Mouse (Mus musculus): ENCODE results near the gene Krtap26-1. TPM values are rescaled to one million over a fixed set of nuclear protein-coding genes. Genes with fewer than 3 reads are reported as not detected.

Gene Krtap26-1
- polyA plus RNA-seq (2014; fragmentation: Nextera tagmentation; extraction: Ambion mirVana) = not detected in 2 replicates

- peak; percentile 73 for ATAC-seq (ENCODE audit: low FRiP score, low TSS enrichment)
- Histone ChIP-seq H3K4me3 (ENCODE audit: low read length) (no peak within 1 kb of the TSS), H3K27ac (ENCODE audit: low read depth, low read length) (no peak within 1 kb of the TSS), H3K4me1 (ENCODE audit: control insufficient read depth, insufficient read depth, low read length) (no peaks in the 10 kb centered on the region), H3K36me3 (ENCODE audit: control insufficient read depth, insufficient read depth, low read length) (no peaks in the 10 kb centered on the region), H3K27me3 (ENCODE audit: control insufficient read depth, insufficient read depth, low read length) (no peaks in the 10 kb centered on the region), H3K4me2 (replicated peaks; ENCODE audit: low read depth, low read length) (0 out of 2 replicates have a peak within 1 kb of the TSS, but pooled peaks have one; percentile 8), H3K9ac (ENCODE audit: low read depth, low read length) (no peak within 1 kb of the TSS), H3K9me3 (ENCODE audit: control insufficient read depth, low read length) (no peaks in the 10 kb centered on the region)
- 45% methylated on average over 10 of the region's 10 CpGs for WGBS
Measured at GRCm38 (mm10) chr16:88647358-88647846, at the start of gene Krtap26-1. Gene Krtap26-1 (minus strand): TSS chr16:88647796.

GRCm38 (mm10) chr16:88696256-88696655 is 48.7 kb upstream of the Krtap26-1 start:
- no peaks in the 10 kb centered on the region for H3K36me3 ChIP-seq (ENCODE audit: control insufficient read depth, insufficient read depth, low read length)
- H3K4me2 ChIP-seq (replicated peaks; ENCODE audit: low read depth, low read length) = no peak overlapping the region
- no peaks in the 10 kb centered on the region for H3K27me3 ChIP-seq (ENCODE audit: control insufficient read depth, insufficient read depth, low read length)
- H3K27ac ChIP-seq (ENCODE audit: low read depth, low read length) = no peak overlapping the region
- no peak overlapping the region for H3K4me3 ChIP-seq (ENCODE audit: low read length)
- H3K4me1 ChIP-seq (ENCODE audit: control insufficient read depth, insufficient read depth, low read length) = no peaks in the 10 kb centered on the region
- H3K9me3 ChIP-seq (ENCODE audit: control insufficient read depth, low read length) = no peaks in the 10 kb centered on the region
- WGBS = 56% methylated on average over 4 of the region's 4 CpGs
- ATAC-seq (ENCODE audit: low FRiP score, low TSS enrichment) = no peak
- no peak overlapping the region for H3K9ac ChIP-seq (ENCODE audit: low read depth, low read length)

GRCm38 (mm10) chr16:88681282-88681681 is 33.7 kb upstream of the Krtap26-1 start:
- H3K27me3 ChIP-seq (ENCODE audit: control insufficient read depth, insufficient read depth, low read length) = no peaks in the 10 kb centered on the region
- no peak for ATAC-seq (ENCODE audit: low FRiP score, low TSS enrichment)
- no peak overlapping the region for H3K4me3 ChIP-seq (ENCODE audit: low read length)
- no peak overlapping the region for H3K27ac ChIP-seq (ENCODE audit: low read depth, low read length)
- no peak overlapping the region for H3K9ac ChIP-seq (ENCODE audit: low read depth, low read length)
- H3K9me3 ChIP-seq (ENCODE audit: control insufficient read depth, low read length) = no peaks in the 10 kb centered on the region
- no peaks in the 10 kb centered on the region for H3K36me3 ChIP-seq (ENCODE audit: control insufficient read depth, insufficient read depth, low read length)
- no peak overlapping the region for H3K4me2 ChIP-seq (replicated peaks; ENCODE audit: low read depth, low read length)
- WGBS = 71% methylated on average over 2 of the region's 2 CpGs
- no peaks in the 10 kb centered on the region for H3K4me1 ChIP-seq (ENCODE audit: control insufficient read depth, insufficient read depth, low read length)

- Histone ChIP-seq H3K4me1 (ENCODE audit: control insufficient read depth, insufficient read depth, low read length) (no peaks in the 10 kb centered on the region), H3K9me3 (ENCODE audit: control insufficient read depth, low read length) (no peaks in the 10 kb centered on the region), H3K36me3 (ENCODE audit: control insufficient read depth, insufficient read depth, low read length) (no peaks in the 10 kb centered on the region), H3K4me3 (ENCODE audit: low read length) (no peak overlapping the region), H3K27me3 (ENCODE audit: control insufficient read depth, insufficient read depth, low read length) (no peaks in the 10 kb centered on the region), H3K4me2 (replicated peaks; ENCODE audit: low read depth, low read length) (no peak overlapping the region), H3K9ac (ENCODE audit: low read depth, low read length) (no peak overlapping the region), H3K27ac (ENCODE audit: low read depth, low read length) (no peak overlapping the region)
- no peak for ATAC-seq (ENCODE audit: low FRiP score, low TSS enrichment)
- WGBS = 80% methylated on average over 6 of the region's 6 CpGs
Measured at GRCm38 (mm10) chr16:88679099-88679498, 31.5 kb upstream of the Krtap26-1 start.

GRCm38 (mm10) chr16:88671571-88671970 is 24.0 kb upstream of the Krtap26-1 start, which contains the start of gene Krtap27-1:
Gene Krtap27-1 (minus strand): TSS chr16:88671671.
- no peak within 1 kb of the TSS for H3K27ac ChIP-seq (ENCODE audit: low read depth, low read length)
- WGBS = 94% methylated on average over 4 of the region's 4 CpGs
- H3K4me2 ChIP-seq (replicated peaks; ENCODE audit: low read depth, low read length) = no peak within 1 kb of the TSS
- H3K4me1 ChIP-seq (ENCODE audit: control insufficient read depth, insufficient read depth, low read length) = no peaks in the 10 kb centered on the region
- H3K27me3 ChIP-seq (ENCODE audit: control insufficient read depth, insufficient read depth, low read length) = no peaks in the 10 kb centered on the region
- H3K9me3 ChIP-seq (ENCODE audit: control insufficient read depth, low read length) = no peaks in the 10 kb centered on the region
- no peak within 1 kb of the TSS for H3K4me3 ChIP-seq (ENCODE audit: low read length)
- no peak within 1 kb of the TSS for H3K9ac ChIP-seq (ENCODE audit: low read depth, low read length)
- no peaks in the 10 kb centered on the region for H3K36me3 ChIP-seq (ENCODE audit: control insufficient read depth, insufficient read depth, low read length)
- ATAC-seq (ENCODE audit: low FRiP score, low TSS enrichment) = no peak

GRCm38 (mm10) chr16:88657426-88657825 is 9.8 kb upstream of the Krtap26-1 start:
- no peaks in the 10 kb centered on the region for H3K9me3 ChIP-seq (ENCODE audit: control insufficient read depth, low read length)
- 0 out of 2 replicates have a peak, but pooled peaks have one; percentile 35 for ATAC-seq (ENCODE audit: low FRiP score, low TSS enrichment)
- H3K4me2 ChIP-seq (replicated peaks; ENCODE audit: low read depth, low read length) = no peak overlapping the region
- no peaks in the 10 kb centered on the region for H3K4me1 ChIP-seq (ENCODE audit: control insufficient read depth, insufficient read depth, low read length)
- no peak overlapping the region for H3K4me3 ChIP-seq (ENCODE audit: low read length)
- no peaks in the 10 kb centered on the region for H3K36me3 ChIP-seq (ENCODE audit: control insufficient read depth, insufficient read depth, low read length)
- WGBS = 45% methylated on average over 1 of the region's 1 CpGs
- H3K27me3 ChIP-seq (ENCODE audit: control insufficient read depth, insufficient read depth, low read length) = no peaks in the 10 kb centered on the region
- H3K27ac ChIP-seq (ENCODE audit: low read depth, low read length) = no peak overlapping the region
- H3K9ac ChIP-seq (ENCODE audit: low read depth, low read length) = no peak overlapping the region

GRCm38 (mm10) chr16:88651952-88652351 is 4.4 kb upstream of the Krtap26-1 start:
- ATAC-seq (ENCODE audit: low FRiP score, low TSS enrichment) = no peak
- Histone ChIP-seq H3K4me3 (ENCODE audit: low read length) (no peak overlapping the region), H3K27ac (ENCODE audit: low read depth, low read length) (no peak overlapping the region), H3K27me3 (ENCODE audit: control insufficient read depth, insufficient read depth, low read length) (no peaks in the 10 kb centered on the region), H3K9ac (ENCODE audit: low read depth, low read length) (no peak overlapping the region), H3K36me3 (ENCODE audit: control insufficient read depth, insufficient read depth, low read length) (no peaks in the 10 kb centered on the region), H3K9me3 (ENCODE audit: control insufficient read depth, low read length) (no peaks in the 10 kb centered on the region), H3K4me1 (ENCODE audit: control insufficient read depth, insufficient read depth, low read length) (no peaks in the 10 kb centered on the region), H3K4me2 (replicated peaks; ENCODE audit: low read depth, low read length) (no peak overlapping the region)
- WGBS = 74% methylated on average over 2 of the region's 2 CpGs

- no peaks in the 10 kb centered on the region for H3K27me3 ChIP-seq (ENCODE audit: control insufficient read depth, insufficient read depth, low read length)
- no peaks in the 10 kb centered on the region for H3K36me3 ChIP-seq (ENCODE audit: control insufficient read depth, insufficient read depth, low read length)
- no peaks in the 10 kb centered on the region for H3K4me1 ChIP-seq (ENCODE audit: control insufficient read depth, insufficient read depth, low read length)
- ATAC-seq (ENCODE audit: low FRiP score, low TSS enrichment) = no peak
- no peak overlapping the region for H3K4me2 ChIP-seq (replicated peaks; ENCODE audit: low read depth, low read length)
- H3K4me3 ChIP-seq (ENCODE audit: low read length) = no peak overlapping the region
- H3K27ac ChIP-seq (ENCODE audit: low read depth, low read length) = no peak overlapping the region
- no peak overlapping the region for H3K9ac ChIP-seq (ENCODE audit: low read depth, low read length)
- H3K9me3 ChIP-seq (ENCODE audit: control insufficient read depth, low read length) = no peaks in the 10 kb centered on the region
- WGBS = 59% methylated on average over 1 of the region's 1 CpGs
Measured at GRCm38 (mm10) chr16:88651082-88651481, 3.5 kb upstream of the Krtap26-1 start.

GRCm38 (mm10) chr16:88646366-88647111 is 1.1 kb downstream of the Krtap26-1 start:
- Histone ChIP-seq H3K9ac (ENCODE audit: low read depth, low read length) (no peak overlapping the region), H3K4me1 (ENCODE audit: control insufficient read depth, insufficient read depth, low read length) (no peaks in the 10 kb centered on the region), H3K9me3 (ENCODE audit: control insufficient read depth, low read length) (no peaks in the 10 kb centered on the region), H3K36me3 (ENCODE audit: control insufficient read depth, insufficient read depth, low read length) (no peaks in the 10 kb centered on the region), H3K4me2 (replicated peaks; ENCODE audit: low read depth, low read length) (no peak overlapping the region), H3K27ac (ENCODE audit: low read depth, low read length) (no peak overlapping the region), H3K4me3 (ENCODE audit: low read length) (no peak overlapping the region), H3K27me3 (ENCODE audit: control insufficient read depth, insufficient read depth, low read length) (no peaks in the 10 kb centered on the region)
- no peak for ATAC-seq (ENCODE audit: low FRiP score, low TSS enrichment)
- 77% methylated on average over 8 of the region's 8 CpGs for whole genome bisulfite sequencing
